Mouse (Mus musculus) left cerebral cortex, adult 18-20 months (tissue): ENCODE results near the gene Ifnl2. TPM values are rescaled to one million over a fixed set of nuclear protein-coding genes. Genes with fewer than 3 reads are reported as not detected.
"Not testable (repeated sequence)": the region's sequence is repeated elsewhere in the genome, so short reads cannot be mapped to it uniquely, and the experiment has no call there.

Experiments used
- DNase-seq, 2 experiments: peaks; one replicate each; pipeline ENCODE4 v3.0.0; 2021 to 2022; ENCODE audit warnings: low spot score in 2 of 2, mixed read lengths in 1 of 2
- long read RNA-seq, 2 experiments: library from polyadenylated mRNA; stranded (forward); transcript quantifications; one replicate each; pipeline ENCODE4 v2.0.0; 2021
- total RNA-seq, 2 experiments: library from RNA; stranded (reverse); gene quantifications; 2 replicates each; pipeline ENCODE4 v1.2.3; 2021

Ifnl2 gene
- not detected for total RNA-seq
- long read RNA-seq, experiment 1: 0 reads
- long read RNA-seq, experiment 2: 0 reads

DNA sequence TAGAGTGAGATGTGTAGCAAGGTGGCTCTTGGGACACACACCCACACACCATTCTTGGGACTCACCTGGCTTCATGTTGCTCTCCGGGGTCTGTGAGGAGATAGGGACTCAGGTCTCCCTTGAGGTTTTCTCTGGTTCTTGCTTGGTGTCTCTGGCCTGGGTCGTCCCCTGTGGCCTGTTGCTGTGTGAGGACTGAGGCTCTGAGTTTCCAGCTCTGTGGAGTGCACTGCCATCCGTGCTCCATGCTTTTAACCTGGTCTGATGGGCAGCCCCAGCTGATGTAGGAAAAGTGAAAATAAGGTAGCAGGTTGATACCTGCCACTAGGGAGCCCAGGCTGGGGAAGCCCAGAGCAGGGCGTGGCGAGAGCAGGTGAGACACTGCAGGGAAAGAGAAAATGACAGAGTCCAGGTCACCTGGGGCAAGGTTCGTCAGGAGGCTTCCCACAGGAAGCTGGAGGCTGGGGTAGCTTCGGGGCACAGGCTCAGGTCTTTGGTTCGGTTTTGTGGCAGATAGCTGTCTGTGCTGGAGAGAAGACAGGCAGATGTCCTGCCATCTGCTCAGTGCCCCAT, at the start of gene Ifnl2:
Gene Ifnl2, minus strand, starts transcription at position 51 of the 570 bp plus-strand sequence.
- DNase-seq: not testable (repeated sequence)

DNA sequence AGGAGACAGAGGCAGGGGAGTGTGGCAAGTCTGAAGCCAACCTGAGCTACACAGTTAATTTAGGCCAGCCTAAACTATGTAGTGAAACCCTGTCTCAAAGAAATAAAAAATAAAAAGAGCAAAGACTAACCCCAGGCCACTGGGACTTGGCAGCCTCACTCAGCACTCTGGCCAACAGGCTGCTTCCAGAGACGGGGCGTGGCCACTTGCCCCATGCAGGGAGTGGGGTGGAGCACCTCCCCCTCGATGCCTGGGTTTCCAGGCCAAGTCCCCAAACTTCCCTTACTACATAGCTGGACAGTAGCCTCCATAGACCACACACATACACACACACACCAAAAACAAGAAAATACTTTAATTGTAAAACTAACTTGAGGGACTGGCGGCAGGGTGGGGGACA, 48.2 kb upstream of the Ifnl2 start:
- DNase-seq: no peak

DNA sequence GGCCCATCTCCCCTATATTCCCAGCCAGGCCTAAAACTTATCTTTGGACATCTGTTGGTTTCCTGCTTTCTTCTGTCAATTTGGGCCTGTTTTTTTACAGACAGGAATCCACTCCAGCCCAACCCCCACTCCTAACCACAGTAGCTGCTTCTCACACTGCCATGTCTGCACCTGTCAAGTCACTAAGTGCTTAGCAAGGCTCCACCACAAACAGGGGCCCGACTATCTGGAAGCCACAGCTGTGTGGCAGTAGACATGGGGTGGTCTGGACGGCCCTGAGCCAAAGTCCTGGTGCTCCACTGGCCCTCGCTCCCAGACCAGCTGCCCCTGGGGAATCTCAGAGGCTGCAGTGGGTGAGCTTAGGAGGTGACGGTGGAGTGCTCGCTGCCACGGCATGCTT, 47.5 kb upstream of the Ifnl2 start:
- DNase-seq: no peak

DNA sequence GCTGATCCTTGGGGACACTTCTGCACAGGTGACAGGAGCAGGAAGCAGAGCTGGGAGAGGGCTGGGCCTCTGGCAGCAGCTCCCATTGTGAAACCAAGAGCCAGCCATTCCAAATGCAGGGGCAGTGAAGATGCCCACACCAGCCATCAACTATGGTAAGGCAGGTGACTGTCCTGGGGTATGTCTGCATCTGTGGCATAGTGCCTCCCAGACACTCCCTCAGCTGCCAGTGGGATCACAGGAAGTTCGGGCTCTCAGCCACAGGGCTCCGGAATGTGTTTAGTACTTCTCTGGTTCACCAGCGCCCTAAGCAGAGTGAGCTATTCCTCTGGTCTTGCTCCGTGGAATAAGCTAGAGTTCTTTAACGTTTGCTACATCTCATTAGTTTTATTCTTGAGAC, 46.8 kb upstream of the Ifnl2 start:
- no peak for DNase-seq

DNA sequence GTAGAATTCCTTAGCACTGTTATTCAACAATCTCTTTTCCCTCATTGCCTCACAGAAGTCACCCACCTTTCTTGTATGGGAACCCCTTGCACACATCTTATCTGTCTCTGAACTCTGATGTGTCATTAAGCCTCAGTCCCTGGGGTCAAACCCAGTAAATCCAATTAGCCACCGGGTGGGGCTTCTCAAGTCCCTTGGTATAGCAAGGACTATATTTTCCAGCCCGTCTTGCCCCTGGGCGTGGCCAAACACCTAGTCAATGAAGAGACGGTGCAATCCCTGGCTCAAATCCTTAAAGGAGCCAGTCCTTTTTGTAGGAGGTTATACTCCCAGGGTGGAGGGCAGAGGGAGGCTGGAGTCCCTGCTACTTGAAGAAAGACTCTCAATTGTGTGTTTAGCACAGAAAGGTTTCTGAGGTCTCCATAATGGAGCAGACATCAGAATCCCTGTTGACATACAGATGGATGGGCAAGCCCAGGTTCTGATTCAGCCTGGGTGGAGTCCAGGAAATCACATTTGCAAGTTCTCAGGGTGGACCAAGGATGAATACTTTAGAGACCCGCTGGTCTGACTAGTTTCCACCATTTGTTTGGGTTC, 45.8 kb upstream of the Ifnl2 start:
- no peak for DNase-seq

DNA sequence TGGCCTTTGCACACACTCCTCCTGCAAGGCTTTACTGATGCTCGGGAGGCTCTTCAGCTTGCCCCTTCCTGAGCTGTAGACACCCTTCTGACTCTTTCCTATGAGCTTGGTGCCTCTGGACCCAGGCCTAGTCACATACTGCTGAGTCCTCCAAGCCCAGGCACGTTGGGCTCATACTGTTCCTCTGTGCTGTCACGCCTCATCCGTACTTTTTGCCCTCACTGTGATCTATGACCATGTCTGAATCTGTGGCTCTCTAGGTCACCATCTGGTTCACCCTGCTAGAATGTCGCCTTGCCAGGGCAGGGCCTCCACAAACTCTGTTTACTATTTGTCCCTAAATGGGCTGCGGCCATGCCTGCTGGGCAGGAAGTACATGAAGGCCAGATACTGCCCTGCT, 42.8 kb upstream of the Ifnl2 start:
- no peak for DNase-seq

DNA sequence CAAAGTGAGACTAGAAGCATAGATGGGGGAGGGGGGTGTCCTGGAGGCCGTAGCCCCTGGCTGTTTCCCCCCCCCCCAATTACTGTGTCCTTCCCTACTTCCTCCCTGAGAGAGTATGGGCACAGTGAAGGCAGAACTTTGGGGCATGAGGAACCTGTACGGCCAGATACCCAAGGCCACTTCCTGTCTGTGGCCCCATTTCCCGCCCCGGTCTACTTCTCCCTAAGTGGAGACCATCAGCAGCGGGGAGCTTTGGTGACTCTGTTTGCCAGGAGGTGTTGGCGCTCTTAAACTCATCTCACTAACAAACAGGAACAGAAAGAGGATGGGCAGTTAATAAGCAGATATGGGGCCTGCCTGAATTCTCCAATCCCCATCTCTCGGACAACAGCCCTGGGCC, 37.4 kb upstream of the Ifnl2 start:
- no peak for DNase-seq

DNA sequence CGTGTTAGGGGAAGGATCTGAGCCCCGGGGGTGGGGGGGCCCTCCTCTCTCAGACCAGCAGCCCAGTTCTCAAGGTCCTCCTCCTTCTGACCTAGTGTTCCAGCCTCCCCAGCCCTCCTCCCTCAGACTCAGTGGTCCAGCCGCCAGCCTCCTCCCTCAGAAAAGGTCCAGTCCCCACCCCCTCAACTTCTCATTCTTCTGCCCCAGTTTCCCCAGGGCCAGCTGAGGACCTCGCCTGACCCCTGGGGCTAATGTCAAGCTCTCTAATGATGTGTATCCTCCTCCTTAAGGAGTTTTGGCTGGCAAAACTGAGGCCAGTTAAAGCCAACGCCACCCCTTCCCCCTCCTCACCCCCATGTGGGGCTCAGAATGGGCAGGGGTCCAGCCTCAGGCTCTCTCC, 36.9 kb upstream of the Ifnl2 start, which contains the start of gene Nccrp1:
Gene Nccrp1, minus strand, starts transcription at position 101 of the 400 bp plus-strand sequence.
- no peak for DNase-seq

DNA sequence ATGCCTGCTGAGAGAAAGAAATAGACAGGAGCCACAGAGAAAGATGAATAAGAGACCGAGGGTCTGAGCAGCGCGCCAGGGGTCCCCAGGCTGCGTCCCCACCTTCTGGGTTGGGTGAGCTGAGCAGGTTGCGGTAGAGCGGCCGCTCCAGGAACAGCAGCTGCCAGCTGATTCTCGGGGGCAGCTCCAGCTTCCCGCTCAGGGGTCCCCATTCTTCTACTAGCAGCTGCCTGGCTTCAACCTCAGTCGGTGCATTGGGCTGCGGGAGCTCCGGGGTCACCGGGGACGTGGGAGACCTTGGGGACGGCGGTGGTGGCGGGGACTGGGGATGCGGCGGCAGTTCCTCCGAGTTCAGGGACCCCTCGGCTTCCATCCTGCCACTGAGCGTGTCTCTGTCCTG, 36.4 kb upstream of the Ifnl2 start:
- DNase-seq: no peak

DNA sequence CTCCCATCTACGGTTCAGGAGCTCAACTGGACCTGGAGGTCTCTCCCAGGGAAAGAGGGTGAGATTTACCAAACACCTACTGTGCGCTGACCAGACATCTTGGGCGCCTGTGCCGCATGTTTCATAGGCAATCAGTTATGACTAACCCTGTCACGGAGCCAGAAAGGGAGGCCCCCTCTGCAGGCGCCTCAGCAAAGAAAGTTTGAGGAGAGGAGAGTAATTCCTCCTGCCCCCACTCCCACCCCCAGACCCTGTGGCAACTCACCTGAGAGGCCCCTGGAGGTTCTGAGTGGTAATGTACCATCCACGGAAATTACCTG, 35.6 kb upstream of the Ifnl2 start:
- DNase-seq: no peak

DNA sequence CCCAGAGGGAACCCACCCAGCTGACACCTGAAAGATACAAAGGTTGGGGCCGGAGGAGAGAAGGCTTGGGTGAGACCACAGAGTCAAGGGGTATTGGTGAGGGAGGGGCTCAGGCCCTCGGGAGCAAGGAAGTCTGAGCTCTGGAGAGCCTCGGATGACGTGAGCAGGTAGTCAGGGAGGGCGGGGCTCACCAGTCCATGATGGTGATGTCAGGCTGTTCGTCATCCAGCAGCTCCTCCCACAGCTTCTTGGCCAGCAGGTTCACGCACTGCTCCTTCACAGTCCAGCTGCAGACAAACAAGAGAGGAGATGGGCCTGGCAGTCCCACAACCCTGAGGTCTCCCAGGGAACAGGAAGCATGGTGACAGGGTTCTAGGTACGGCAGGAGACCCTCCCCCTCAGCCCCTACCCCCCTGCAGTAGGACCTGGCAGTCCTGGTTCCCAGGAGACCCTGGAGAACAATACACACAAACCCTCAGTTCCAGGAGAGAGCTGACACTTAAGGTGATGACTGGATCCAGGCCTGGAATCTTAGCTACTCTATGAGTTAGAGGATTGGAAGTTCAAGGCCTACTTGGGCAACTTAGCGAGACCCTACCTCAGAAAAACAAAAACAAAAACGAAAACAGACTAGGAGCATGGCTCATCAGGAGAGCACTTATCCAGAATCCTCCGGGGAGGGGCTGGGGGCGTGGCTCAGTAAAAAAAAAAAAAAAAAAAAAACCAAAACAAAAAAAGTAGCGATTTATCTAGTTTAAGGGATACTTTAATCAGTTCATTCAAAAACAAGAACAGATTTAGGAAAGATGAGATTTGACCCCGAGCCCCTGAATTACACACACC, 35.0 kb upstream of the Ifnl2 start:
- no peak for DNase-seq

DNA sequence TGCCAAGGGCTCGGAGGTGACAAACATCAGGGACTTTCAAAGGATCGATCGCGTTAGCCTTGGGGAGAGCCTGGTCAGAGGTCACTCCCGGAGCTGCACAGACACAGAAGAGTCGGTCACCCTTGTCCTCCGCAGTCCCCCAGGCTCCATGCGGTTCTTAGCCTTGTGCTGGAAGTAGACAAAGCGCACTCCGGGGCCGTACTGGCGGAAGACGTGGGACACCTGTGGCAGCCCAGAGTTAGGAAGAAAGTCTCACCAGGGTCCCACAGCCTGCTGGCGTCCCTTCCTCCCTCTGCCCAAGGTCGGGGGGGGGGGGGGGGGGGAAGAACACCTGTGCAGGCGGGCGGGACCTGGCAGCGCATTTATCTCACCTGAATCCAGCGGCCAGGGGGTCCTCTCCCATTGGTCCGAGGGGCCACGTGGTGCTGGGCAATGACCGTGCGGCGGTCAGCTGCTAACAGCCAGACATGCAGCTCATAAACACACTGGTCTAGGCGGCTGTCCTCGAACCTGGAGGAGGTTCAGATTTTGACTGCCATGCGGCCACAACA, 33.9 kb upstream of the Ifnl2 start:
- DNase-seq: no peak

DNA sequence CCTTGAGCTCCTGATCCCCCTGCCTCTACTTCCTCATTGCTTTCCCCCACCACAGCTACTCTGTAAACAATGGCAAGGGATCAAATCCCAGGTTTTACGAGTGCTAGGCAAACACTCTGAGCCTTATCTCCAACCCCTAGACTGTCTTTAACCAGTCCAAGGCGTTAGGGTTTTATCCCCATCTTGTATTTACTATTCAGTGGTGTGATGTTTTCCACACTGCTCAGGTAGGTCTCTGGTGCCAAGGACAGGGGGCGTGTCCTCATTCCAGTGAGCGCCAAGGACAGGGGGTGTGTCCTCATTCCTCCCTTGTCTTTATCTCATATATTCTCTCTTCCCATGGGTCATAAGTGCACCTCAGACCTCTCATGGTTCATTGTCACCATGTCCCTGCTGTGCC, 30.3 kb upstream of the Ifnl2 start, which contains the start of gene Sycn:
Gene Sycn, plus strand, starts transcription at position 360 of the 400 bp plus-strand sequence.
- DNase-seq: no peak

DNA sequence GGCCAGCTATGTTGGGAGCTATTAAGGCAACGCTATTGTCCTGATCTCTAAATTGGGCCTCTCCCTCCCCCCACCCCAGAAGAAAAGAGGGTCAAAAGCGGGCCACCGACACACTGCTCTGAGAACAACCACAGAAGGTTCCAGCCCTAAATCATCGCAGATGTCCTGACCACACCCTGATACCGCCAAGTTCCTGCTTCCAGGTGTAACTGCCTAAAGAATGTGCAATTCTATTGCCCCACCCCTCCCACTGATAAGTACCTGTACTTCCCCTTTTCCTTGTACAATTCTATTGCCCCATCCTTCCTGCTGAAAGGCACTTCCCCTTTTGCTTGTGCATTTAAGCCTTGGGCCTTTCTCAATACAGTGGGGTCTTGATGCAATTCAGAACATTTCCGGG, 28.6 kb upstream of the Ifnl2 start:
- DNase-seq: not testable (repeated sequence)

DNA sequence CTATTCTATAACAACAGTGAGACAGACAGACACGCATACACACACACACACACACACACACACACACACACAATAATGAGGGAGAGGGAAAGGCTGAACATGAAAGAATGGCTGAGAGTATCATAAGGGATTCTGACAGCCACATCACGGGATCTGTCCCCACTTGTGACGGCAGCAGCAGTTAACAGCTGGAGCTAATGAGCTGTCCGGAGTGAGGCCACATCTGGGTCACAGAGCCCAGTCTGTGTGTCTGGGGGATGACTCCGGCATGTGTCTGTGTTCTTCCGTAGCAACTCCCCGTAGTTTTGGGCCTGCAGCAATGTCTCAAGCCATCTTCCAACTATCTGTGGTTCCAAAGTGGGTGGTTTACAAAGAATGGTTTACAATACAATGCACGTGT, 21.8 kb upstream of the Ifnl2 start:
- no peak for DNase-seq

DNA sequence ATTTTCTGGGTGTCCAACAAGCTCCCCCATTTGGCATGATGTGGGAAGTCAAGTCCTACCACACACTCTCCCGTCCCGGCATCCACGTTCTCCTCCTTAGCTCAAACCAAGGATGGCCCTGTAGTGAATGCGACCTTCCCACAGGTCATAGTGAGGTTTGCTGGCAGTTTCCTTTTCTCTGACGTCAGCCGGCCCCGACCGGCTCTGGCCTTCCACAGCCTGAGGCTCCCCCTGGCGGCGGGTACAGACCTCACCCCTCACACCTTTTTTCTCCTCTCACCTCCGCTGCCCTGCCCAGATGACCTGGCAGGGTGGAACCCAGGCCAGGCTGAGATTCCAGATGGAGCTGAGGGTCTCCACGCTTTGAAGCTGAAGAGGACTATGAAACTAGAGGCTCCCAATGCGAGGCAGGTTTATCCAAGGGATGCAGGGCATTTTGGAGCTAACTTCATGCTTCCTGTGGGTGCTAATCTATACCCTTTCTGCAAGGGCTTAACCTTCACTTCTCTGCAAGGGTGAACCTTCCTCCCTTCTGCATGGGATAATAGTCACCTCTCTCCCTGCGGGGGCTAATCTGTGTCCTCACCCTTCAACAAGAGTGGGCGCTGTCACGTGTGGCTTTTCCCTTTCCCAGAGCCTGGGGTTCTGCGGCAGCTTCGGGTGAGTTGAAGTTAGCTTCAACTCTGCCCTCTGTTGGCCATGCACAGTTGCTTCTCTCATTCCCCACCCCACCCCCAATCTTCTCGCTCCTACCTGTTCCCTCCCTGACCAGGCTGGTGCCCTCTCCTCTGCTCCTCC, 17.9 kb upstream of the Ifnl2 start:
- DNase-seq: peak; percentile 65 to 76

DNA sequence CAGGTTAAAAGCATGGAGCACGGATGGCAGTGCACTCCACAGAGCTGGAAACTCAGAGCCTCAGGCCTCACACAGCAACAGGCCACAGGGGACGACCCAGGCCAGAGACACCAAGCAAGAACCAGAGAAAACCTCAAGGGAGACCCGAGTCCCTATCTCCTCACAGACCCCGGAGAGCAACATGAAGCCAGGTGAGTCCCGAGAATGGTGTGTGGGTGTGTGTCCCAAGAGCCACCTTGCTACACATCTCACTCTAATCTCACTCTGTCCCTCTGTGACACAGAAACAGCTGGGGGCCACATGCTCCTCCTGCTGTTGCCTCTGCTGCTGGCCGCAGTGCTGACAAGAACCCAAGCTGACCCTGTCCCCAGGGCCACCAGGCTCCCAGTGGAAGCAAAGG, 12.3 kb upstream of the Ifnl2 start, which contains the start of gene Ifnl3:
Gene Ifnl3, plus strand, starts transcription at position 301 of the 400 bp plus-strand sequence.
- not testable (repeated sequence) for DNase-seq

DNA sequence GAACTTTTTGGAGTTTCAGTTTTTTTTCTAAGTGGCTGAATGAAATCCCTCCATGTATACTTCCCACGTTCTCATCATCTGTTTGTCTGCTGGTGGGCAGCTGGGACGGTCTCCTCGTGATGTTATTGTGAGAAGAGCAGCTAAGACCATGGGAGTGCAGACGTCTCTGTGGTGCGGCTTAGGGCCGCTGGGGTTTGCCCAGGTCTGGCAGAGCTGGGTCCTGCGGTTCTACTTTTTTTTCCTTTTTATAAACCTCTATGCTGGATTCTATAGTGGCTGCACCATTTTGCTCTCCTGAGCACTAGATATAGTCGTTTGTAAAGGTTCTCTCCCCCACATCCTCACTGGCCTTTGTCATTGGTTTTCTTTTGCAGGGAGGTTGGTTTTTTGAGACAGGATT, 1.2 kb upstream of the Ifnl2 start:
- no peak for DNase-seq

DNA sequence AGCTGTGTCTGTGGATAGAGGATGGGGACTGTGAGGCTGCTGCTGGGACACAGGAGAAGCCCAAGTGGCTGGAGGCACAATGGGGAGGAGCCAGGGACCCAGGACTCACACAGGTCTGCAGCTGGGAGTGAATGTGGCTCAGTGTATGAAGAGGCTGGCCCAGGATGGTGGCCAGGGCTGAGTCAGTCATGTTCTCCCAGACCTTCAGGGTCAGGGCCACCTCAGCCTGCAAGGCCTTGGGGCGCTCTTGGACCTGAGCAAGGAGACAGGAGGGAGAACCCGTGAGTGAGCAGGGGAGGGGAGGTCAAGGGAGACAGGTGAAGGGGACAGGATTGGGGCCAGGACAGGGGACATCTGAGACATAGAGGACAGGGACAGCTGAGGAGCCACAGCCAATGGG, 1.1 kb downstream of the Ifnl2 start:
- DNase-seq: not testable (repeated sequence)

DNA sequence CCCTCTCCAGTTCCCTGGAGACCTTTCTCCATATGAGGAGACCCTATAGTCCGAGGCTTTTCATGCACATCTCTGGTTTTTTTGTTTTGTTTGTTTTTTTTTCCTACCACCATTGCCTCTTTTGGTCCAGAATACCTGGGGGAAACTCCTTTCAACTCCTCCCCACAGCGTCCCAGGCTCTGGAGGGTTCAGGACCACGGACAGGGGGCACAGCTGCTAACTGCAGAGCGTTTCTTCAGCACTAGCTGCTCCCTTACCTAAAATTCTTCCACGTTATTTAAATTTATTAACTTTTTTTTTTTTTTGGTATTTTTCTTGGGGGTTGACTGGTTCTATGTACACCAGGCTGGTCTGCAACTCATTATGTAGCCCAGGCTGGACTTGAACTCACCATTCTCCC, 4.7 kb downstream of the Ifnl2 start:
- DNase-seq: no peak

DNA sequence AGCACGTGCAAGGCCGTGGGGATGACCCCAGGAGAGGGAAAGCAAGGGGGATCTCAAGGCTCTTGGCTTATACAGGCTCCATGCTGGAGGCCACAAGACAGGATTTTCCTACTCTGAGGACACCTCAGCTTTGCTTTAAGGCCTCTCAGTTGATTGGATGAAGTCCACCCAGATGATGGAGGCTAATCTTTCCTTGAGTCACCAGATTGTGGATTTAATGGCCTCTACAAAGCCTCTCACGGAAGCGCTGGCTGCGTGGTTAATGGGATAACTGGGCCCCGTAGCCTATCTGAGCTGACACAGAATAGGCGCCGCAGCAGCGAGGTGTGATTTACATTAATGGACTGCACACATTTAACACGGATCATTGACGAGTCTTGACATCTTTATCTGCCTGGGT, 14.8 kb downstream of the Ifnl2 start:
- no peak for DNase-seq
